Mouse (Mus musculus) T-helper 2 cell (primary cell): ENCODE results near the gene Gnptg.
"Not testable (repeated sequence)": the region's sequence is repeated elsewhere in the genome, so short reads cannot be mapped to it uniquely, and the experiment has no call there.

Experiments used
- in situ Hi-C: fragments of 300-600 bp; cut with MboI, MseI; formaldehyde crosslinking; loops from one replicate; pipeline ENCODE4 v1.15.1; 2025; ENCODE audit warnings: high pct_unique_total_duplicates

The Gnptg gene

GRCm38 (mm10) chr17:25244239-25244638 is 4.3 kb upstream of the Gnptg start:
- in situ Hi-C loops, result no loop called here

- in situ Hi-C loops, result no loop called here
Measured at GRCm38 (mm10) chr17:25243131-25243780, 3.3 kb upstream of the Gnptg start.

GRCm38 (mm10) chr17:25235635-25236034 is 4.3 kb downstream of the Gnptg start:
- in situ Hi-C loops, result no loop called here

- in situ Hi-C loops, result not testable (repeated sequence)
Measured at GRCm38 (mm10) chr17:25231621-25232020, 8.3 kb downstream of the Gnptg start.

- in situ Hi-C loops, result no loop called here
Measured at GRCm38 (mm10) chr17:25230700-25231099, 9.2 kb downstream of the Gnptg start.

GRCm38 (mm10) chr17:25230014-25230655 is 9.8 kb downstream of the Gnptg start:
- in situ Hi-C loops, result not testable (repeated sequence)

- in situ Hi-C loops, result no loop called here
Measured at GRCm38 (mm10) chr17:25227991-25228390, 11.9 kb downstream of the Gnptg start.

- in situ Hi-C loops, result no loop called here
Measured at GRCm38 (mm10) chr17:25225659-25226058, 14.3 kb downstream of the Gnptg start.

GRCm38 (mm10) chr17:25224586-25225222 is 15.2 kb downstream of the Gnptg start:
- in situ Hi-C loops, result loop anchor here (5.0 kb wide), 1 partner anchor 48 kb away; the partner anchor contains the start of gene Ube2i

GRCm38 (mm10) chr17:25222951-25223601 is 16.8 kb downstream of the Gnptg start:
- in situ Hi-C loops, result loop anchor here (5.0 kb wide), 1 partner anchor 49 kb away; the partner anchor contains the start of gene Ube2i

- in situ Hi-C loops, result loop anchor here (5.0 kb wide), 1 partner anchor 50 kb away; the partner anchor contains the start of gene Ube2i
Measured at GRCm38 (mm10) chr17:25222504-25222940, 17.4 kb downstream of the Gnptg start.

- in situ Hi-C loops, result loop anchor here (5.0 kb wide), 1 partner anchor 50 kb away; the partner anchor contains the start of gene Ube2i
Measured at GRCm38 (mm10) chr17:25221821-25222503, 18.0 kb downstream of the Gnptg start.

- in situ Hi-C loops, result loop anchor here (5.0 kb wide), 1 partner anchor 52 kb away; the partner anchor contains the start of gene Ube2i
Measured at GRCm38 (mm10) chr17:25220746-25221145, 19.2 kb downstream of the Gnptg start.

- in situ Hi-C loops, result loop anchor here (5.0 kb wide), 1 partner anchor 53 kb away; the partner anchor contains the start of gene Ube2i
Measured at GRCm38 (mm10) chr17:25219492-25220295, 20.2 kb downstream of the Gnptg start.

- in situ Hi-C loops, result no loop called here
Measured at GRCm38 (mm10) chr17:25218967-25219366, 21.0 kb downstream of the Gnptg start.

- in situ Hi-C loops, result no loop called here
Measured at GRCm38 (mm10) chr17:25215431-25215830, 24.5 kb downstream of the Gnptg start.

- in situ Hi-C loops, result no loop called here
Measured at GRCm38 (mm10) chr17:25211705-25212104, 28.2 kb downstream of the Gnptg start.

- in situ Hi-C loops, result no loop called here
Measured at GRCm38 (mm10) chr17:25210680-25211466, 29.1 kb downstream of the Gnptg start.

GRCm38 (mm10) chr17:25210006-25210405 is 29.9 kb downstream of the Gnptg start:
- in situ Hi-C loops, result no loop called here
